Mouse (Mus musculus) CH12.LX (cell line): ENCODE results near the gene Hist1h2bh. TPM values are rescaled to one million over a fixed set of nuclear protein-coding genes. Genes with fewer than 3 reads are reported as not detected.

ENCODE experiments used
- DNase-seq: peaks from one replicate; pipeline ENCODE4 v3.0.0-alpha.2; 2013; ENCODE audit errors: extremely low read depth
- H3K27ac ChIP-seq: 2 replicates; pipeline ENCODE4 v1.5.1; 2012; ENCODE audit warnings: low read depth, mild to moderate bottlenecking, control low read depth, moderate library complexity; ENCODE audit not compliant: insufficient read depth
- H3K27me3 ChIP-seq: replicated peaks from 2 replicates; pipeline ENCODE3; 2012; ENCODE audit warnings: inconsistent platforms
- H3K36me3 ChIP-seq, 2 experiments: replicated peaks in 1 of 2; 2 replicates each; pipeline versions ENCODE3 to v1.6.1; 2012; ENCODE audit warnings: inconsistent platforms in 1 of 2, low read length in 1 of 2, mild to moderate bottlenecking in 1 of 2, mixed read lengths in 1 of 2, moderate library complexity in 1 of 2; ENCODE audit not compliant: control insufficient read depth in 1 of 2, insufficient read depth in 1 of 2
- H3K4me1 ChIP-seq, 2 experiments: 2 replicates each; pipeline ENCODE4 v1.6.1; 2012; ENCODE audit warnings: inconsistent platforms in 1 of 2, moderate library complexity in 1 of 2; ENCODE audit not compliant: insufficient read depth in 2 of 2, control insufficient read depth in 1 of 2
- H3K4me2 ChIP-seq: 2 replicates; pipeline ENCODE4 v1.6.1; 2012; ENCODE audit warnings: low read depth, mild to moderate bottlenecking, control low read depth; ENCODE audit not compliant: poor library complexity, insufficient read depth, severe bottlenecking
- H3K4me3 ChIP-seq, 3 experiments: fragments of 150-350 bp in 1 of 3; sonication (generic) in 1 of 3; replicated peaks in 1 of 3; 2 replicates each; pipeline versions ENCODE3 to v1.5.1; 2011 to 2012; ENCODE audit warnings: low read depth in 2 of 3, low read length in 2 of 3, mild to moderate bottlenecking in 2 of 3, moderate library complexity in 2 of 3, control low read depth in 1 of 3, improper control_type of control experiment in 1 of 3, inconsistent platforms in 1 of 3, mixed read lengths in 1 of 3; ENCODE audit not compliant: poor library complexity in 1 of 3
- H3K79me2 ChIP-seq: replicated peaks from 2 replicates; pipeline ENCODE4 v1.6.1; 2012; ENCODE audit warnings: mild to moderate bottlenecking, moderate library complexity; ENCODE audit not compliant: control insufficient read depth, poor library complexity, insufficient read depth, severe bottlenecking; ENCODE audit errors: extremely low read depth
- H3K9ac ChIP-seq: 2 replicates; pipeline ENCODE4 v1.6.1; 2012; ENCODE audit warnings: low read depth, mild to moderate bottlenecking, control low read depth, moderate library complexity; ENCODE audit not compliant: insufficient read depth
- H3K9me3 ChIP-seq: replicated peaks from 2 replicates; pipeline ENCODE3; 2012; ENCODE audit warnings: low read length, inconsistent platforms, mixed read lengths
- BHLHE40 ChIP-seq: IDR thresholded peaks from 2 replicates; pipeline ENCODE4 v1.6.1; 2011; ENCODE audit warnings: mild to moderate bottlenecking, low read depth, low read length, improper control_type of control experiment
- CHD1 ChIP-seq: IDR thresholded peaks from 2 replicates; pipeline ENCODE4 v1.6.1; 2012; ENCODE audit warnings: low read depth, low read length, improper control_type of control experiment, inconsistent platforms
- CHD2 ChIP-seq: IDR thresholded peaks from 2 replicates; pipeline ENCODE4 v1.6.1; 2011; ENCODE audit warnings: low read length, improper control_type of control experiment
- CTCF ChIP-seq, 2 experiments: IDR thresholded peaks in 1 of 2; conservative IDR thresholded peaks in 1 of 2; 2 replicates each; pipeline ENCODE4 v1.5.1; 2011 to 2012; ENCODE audit warnings: low read depth in 2 of 2, low read length in 2 of 2, improper control_type of control experiment in 1 of 2, inconsistent platforms in 1 of 2, mild to moderate bottlenecking in 1 of 2, moderate library complexity in 1 of 2
- E2F4 ChIP-seq: IDR thresholded peaks from 2 replicates; pipeline ENCODE4 v1.6.1; 2011; ENCODE audit warnings: low read depth, low read length, improper control_type of control experiment; ENCODE audit not compliant: insufficient replicate concordance
- ELF1 ChIP-seq: IDR thresholded peaks from 2 replicates; pipeline ENCODE4 v1.6.1; 2014; ENCODE audit warnings: low read depth, mild to moderate bottlenecking, inconsistent platforms, low read length, improper control_type of control experiment
- IRF4 ChIP-seq: IDR thresholded peaks from 2 replicates; pipeline ENCODE4 v1.6.1; 2014; ENCODE audit warnings: low read depth, mild to moderate bottlenecking, inconsistent platforms, low read length, improper control_type of control experiment
- JUND ChIP-seq: conservative IDR thresholded peaks from 2 replicates; pipeline ENCODE4 v1.6.1; 2011; ENCODE audit warnings: low read depth, low read length, improper control_type of control experiment
- KAT2A ChIP-seq: IDR thresholded peaks from 2 replicates; pipeline ENCODE4 v1.6.1; 2012; ENCODE audit warnings: low read length, improper control_type of control experiment, inconsistent platforms; ENCODE audit not compliant: insufficient replicate concordance
- MAFK ChIP-seq: IDR thresholded peaks from 2 replicates; pipeline ENCODE4 v1.6.1; 2011; ENCODE audit warnings: low read length, improper control_type of control experiment; ENCODE audit not compliant: insufficient replicate concordance
- MEF2A ChIP-seq: IDR thresholded peaks from 2 replicates; pipeline ENCODE4 v1.6.1; 2014; ENCODE audit warnings: low read depth, mild to moderate bottlenecking, inconsistent platforms, low read length, improper control_type of control experiment, borderline replicate concordance
- MXI1 ChIP-seq: IDR thresholded peaks from 2 replicates; pipeline ENCODE4 v1.6.1; 2011; ENCODE audit warnings: mild to moderate bottlenecking, low read depth, low read length, improper control_type of control experiment
- MYC ChIP-seq: IDR thresholded peaks from 2 replicates; pipeline ENCODE4 v1.6.1; 2011; ENCODE audit warnings: low read depth, mild to moderate bottlenecking, improper control_type of control experiment, low read length
- NRF1 ChIP-seq: IDR thresholded peaks from 2 replicates; pipeline ENCODE4 v1.6.1; 2014; ENCODE audit warnings: low read depth, mild to moderate bottlenecking, inconsistent platforms, low read length, improper control_type of control experiment, moderate library complexity
- PAX5 ChIP-seq: IDR thresholded peaks from 2 replicates; pipeline ENCODE4 v1.6.1; 2012; ENCODE audit warnings: low read length, inconsistent platforms, mixed read lengths
- POLR2AphosphoS2 ChIP-seq: IDR thresholded peaks from 2 replicates; pipeline ENCODE4 v1.6.1; 2011; ENCODE audit warnings: low read depth, low read length, improper control_type of control experiment
- RCOR1 ChIP-seq: conservative IDR thresholded peaks from 2 replicates; pipeline ENCODE4 v1.6.1; 2012; ENCODE audit warnings: low read depth, mild to moderate bottlenecking, inconsistent platforms, low read length, improper control_type of control experiment
- SIN3A ChIP-seq: IDR thresholded peaks from 2 replicates; pipeline ENCODE4 v1.6.1; 2012; ENCODE audit warnings: low read length, improper control_type of control experiment, inconsistent platforms
- TBP ChIP-seq: conservative IDR thresholded peaks from 2 replicates; pipeline ENCODE4 v1.6.1; 2011; ENCODE audit warnings: low read depth, low read length, improper control_type of control experiment
- TCF12 ChIP-seq: IDR thresholded peaks from 2 replicates; pipeline ENCODE4 v1.6.1; 2014; ENCODE audit warnings: low read depth, mild to moderate bottlenecking, inconsistent platforms, low read length, improper control_type of control experiment
- UBTF ChIP-seq: IDR thresholded peaks from 2 replicates; pipeline ENCODE4 v1.6.1; 2012; ENCODE audit warnings: low read depth, mild to moderate bottlenecking, inconsistent platforms, low read length, improper control_type of control experiment, moderate library complexity
- USF1 ChIP-seq: IDR thresholded peaks from 2 replicates; pipeline ENCODE4 v1.6.1; 2014; ENCODE audit warnings: low read depth, mild to moderate bottlenecking, inconsistent platforms, low read length, improper control_type of control experiment
- USF2 ChIP-seq: conservative IDR thresholded peaks from 2 replicates; pipeline ENCODE4 v1.6.1; 2011; ENCODE audit warnings: low read depth, low read length, improper control_type of control experiment
- ZKSCAN1 ChIP-seq: IDR thresholded peaks from 2 replicates; pipeline ENCODE4 v1.6.1; 2012; ENCODE audit warnings: low read depth, inconsistent platforms, low read length, improper control_type of control experiment, borderline replicate concordance
- ZMIZ1 ChIP-seq: IDR thresholded peaks from 2 replicates; pipeline ENCODE4 v1.6.1; 2012; ENCODE audit warnings: low read depth, mild to moderate bottlenecking, inconsistent platforms, low read length, improper control_type of control experiment
- ZNF384 ChIP-seq: IDR thresholded peaks from 2 replicates; pipeline ENCODE4 v1.6.1; 2012; ENCODE audit warnings: low read depth, low read length, improper control_type of control experiment, inconsistent platforms
- dilution Hi-C: fragments of 300-500 bp; cut with MboI; formaldehyde crosslinking; loops from 2 replicates; pipeline ENCODE4 v1.14.3; 2020; ENCODE audit warnings: low sequenced_read_pairs; ENCODE audit not compliant: extremely low pct_unique_long_range_greater_than_20kb, extremely low pct_ligation_motif_present
- in situ Hi-C: fragments of 300-500 bp; cut with MboI; formaldehyde crosslinking; loops from 3 replicates; pipeline ENCODE4 v1.14.3; 2019; ENCODE audit warnings: low sequenced_read_pairs, low pct_ligation_motif_present, low pct_unique_long_range_greater_than_20kb, mixed read lengths
- polyA plus RNA-seq: library from polyadenylated mRNA; unstranded; fragments of >175 nt; gene quantifications from 2 replicates; pipeline ENCODE4 v1.2.1, GENCODE M21; 2012; ENCODE audit warnings: low read depth; ENCODE audit not compliant: insufficient read length
- total RNA-seq, 2 experiments: library from RNA; depleted of rRNA; stranded (reverse); fragments of 300-350 nt in 1 of 2; fragments of >200 nt in 1 of 2; gene quantifications; 2 replicates each; pipeline ENCODE4 v1.2.3; 2012 to 2014

The Hist1h2bh gene
- total and polyA plus RNA-seq, 3 experiments = 0.77 to 261 (median 8.0) TPM

GRCm38 (mm10) chr13:23521703-23522102, 21.5 kb downstream of the Hist1h2bh start:
- dilution Hi-C loops (no loop called here), in situ Hi-C loops (loop anchor here (5.0 to 25.0 kb wide), 3 partner anchors 89 to 1584 kb away; partner anchors contain the start of genes Hist1h2ah, Hist1h2bk and Zfp184)
- Histone ChIP-seq H3K4me3 (peak overlapping the region in 2 of 3 experiments; percentile 26 to 35), H3K4me2 (peak overlapping the region; percentile 71), H3K9ac (peak overlapping the region; percentile 19; the same call in 1 of the 2 replicates), H3K36me3 (no peaks in the 10 kb centered on the region), H3K79me2 (no peaks in the 10 kb centered on the region), H3K27me3 (no peaks in the 10 kb centered on the region), H3K9me3 (no peaks in the 10 kb centered on the region), H3K4me1 (peaks cover 0 to 41% of the 10 kb centered on the region in 2 experiments; a peak in 2 of 4 replicates), H3K27ac (no peak overlapping the region)
- TF ChIP-seq JUND = no peak
- peak; percentile 35; the same call in 1 of the 2 replicates for TF ChIP-seq MEF2A
- TF ChIP-seq MYC = no peak
- TF ChIP-seq NRF1 = peak; percentile 66; the same call in 1 of the 2 replicates
- TF ChIP-seq ZNF384 = peak; percentile 86
- peak; percentile 87; the same call in 1 of the 2 replicates for TF ChIP-seq E2F4
- no peak for TF ChIP-seq TCF12
- TF ChIP-seq TBP = peak; percentile 100
- TF ChIP-seq ELF1 = peak; percentile 98
- TF ChIP-seq MAFK = peak; percentile 97
- 0 out of 2 replicates have a peak, but pooled peaks have one; percentile 35 for TF ChIP-seq KAT2A
- DNase-seq = peak; percentile 85

GRCm38 (mm10) chr13:23519416-23519815, 23.8 kb downstream of the Hist1h2bh start:
- H3K9ac ChIP-seq = peak overlapping the region; percentile 60; the same call in 1 of the 2 replicates
- H3K27ac ChIP-seq = no peak overlapping the region
- TF ChIP-seq CTCF (conservative IDR thresholded peaks at IDR 0.05 in 1 of 2, IDR thresholded peaks at IDR 0.05 in 1 of 2; ENCODE audit: low read depth in 2 of 2, low read length in 2 of 2) (no peak), ELF1 (peak; percentile 95), USF2 (no peak), BHLHE40 (no peak), TBP (peak; percentile 99), CHD1 (no peak), MAFK (peak; percentile 98), MYC (0 out of 2 replicates have a peak, but pooled peaks have one; percentile 71), JUND (0 out of 2 replicates have a peak, but pooled peaks have one; percentile 43), USF1 (no peak), KAT2A (peak; percentile 85; the same call in 1 of the 2 replicates), MEF2A (no peak), SIN3A (no peak), ZMIZ1 (no peak), PAX5 (no peak), RCOR1 (no peak), MXI1 (no peak), IRF4 (no peak), ZKSCAN1 (no peak), CHD2 (no peak), UBTF (no peak), NRF1 (peak; percentile 68), E2F4 (peak; percentile 90), POLR2AphosphoS2 (no peak)
- dilution Hi-C loops = no loop called here
- no peaks in the 10 kb centered on the region for H3K36me3 ChIP-seq
- H3K4me1 ChIP-seq = peaks cover 0 to 34% of the 10 kb centered on the region in 2 experiments; a peak in 2 of 4 replicates
- peak; percentile 86 for DNase-seq
- in situ Hi-C loops = loop anchor here (25.0 kb wide), 1 partner anchor 1582 kb away; the partner anchor contains the start of gene Zfp184
- H3K9me3 ChIP-seq = no peaks in the 10 kb centered on the region
- no peaks in the 10 kb centered on the region for H3K27me3 ChIP-seq
- H3K79me2 ChIP-seq = no peaks in the 10 kb centered on the region
- H3K4me3 ChIP-seq = peak overlapping the region; percentile 47 to 58 (median 53)
- peak overlapping the region; percentile 95 for H3K4me2 ChIP-seq
